Mouse (Mus musculus) MEL (cell line): Measurements from ENCODE around the gene Sv2b.

ENCODE experiments used
- CTCF ChIP-seq, 3 experiments: IDR thresholded peaks in 2 of 3; conservative IDR thresholded peaks in 1 of 3; 2 replicates each; pipeline ENCODE4 v1.5.1; 2011 to 2012; ENCODE audit warnings: low read length in 3 of 3, low read depth in 2 of 3, mild to moderate bottlenecking in 2 of 3, improper control_type of control experiment in 1 of 3, inconsistent platforms in 1 of 3, mixed read lengths in 1 of 3, moderate library complexity in 1 of 3; ENCODE audit not compliant: control insufficient read depth in 1 of 3, insufficient read depth in 1 of 3, poor library complexity in 1 of 3, severe bottlenecking in 1 of 3
- E2F4 ChIP-seq: IDR thresholded peaks from 2 replicates; pipeline ENCODE4 v1.6.1; 2011; ENCODE audit warnings: low read depth, low read length, improper control_type of control experiment, borderline replicate concordance
- MAX ChIP-seq: IDR thresholded peaks from 2 replicates; pipeline ENCODE4 v1.6.1; 2011; ENCODE audit warnings: low read length, improper control_type of control experiment
- POLR2A ChIP-seq, 2 experiments: IDR thresholded peaks; 2 replicates each; pipeline ENCODE4 v1.6.1; 2011 to 2012; ENCODE audit warnings: low read length in 2 of 2, mild to moderate bottlenecking in 2 of 2, control low read depth in 1 of 2, improper control_type of control experiment in 1 of 2, low read depth in 1 of 2, moderate library complexity in 1 of 2; ENCODE audit not compliant: control insufficient read depth in 1 of 2, insufficient read depth in 1 of 2, poor library complexity in 1 of 2
- POLR2AphosphoS5 ChIP-seq: IDR thresholded peaks from 2 replicates; pipeline ENCODE4 v1.6.1; 2012; ENCODE audit warnings: low read depth, borderline replicate concordance, mild to moderate bottlenecking, inconsistent platforms, low read length, moderate library complexity, mixed read lengths
- TAL1 ChIP-seq: IDR thresholded peaks from 2 replicates; pipeline ENCODE4 v1.6.1; 2012; ENCODE audit warnings: mild to moderate bottlenecking, inconsistent platforms, low read length, moderate library complexity, mixed read lengths
- TCF12 ChIP-seq: IDR thresholded peaks from 2 replicates; pipeline ENCODE4 v1.6.1; 2014; ENCODE audit warnings: low read depth, mild to moderate bottlenecking, inconsistent platforms, low read length, improper control_type of control experiment, moderate library complexity
- USF1 ChIP-seq: IDR thresholded peaks from 2 replicates; pipeline ENCODE4 v1.6.1; 2014; ENCODE audit warnings: low read depth, mild to moderate bottlenecking, inconsistent platforms, low read length, improper control_type of control experiment, moderate library complexity
- ZC3H11A ChIP-seq: IDR thresholded peaks from 2 replicates; pipeline ENCODE4 v1.6.1; 2012; ENCODE audit warnings: low read depth, mild to moderate bottlenecking, inconsistent platforms, low read length, improper control_type of control experiment
- ZKSCAN1 ChIP-seq: IDR thresholded peaks from 2 replicates; pipeline ENCODE4 v1.6.1; 2012; ENCODE audit warnings: low read depth, mild to moderate bottlenecking, inconsistent platforms, low read length, improper control_type of control experiment, moderate library complexity

- no peak for TF ChIP-seq ZC3H11A
- TF ChIP-seq POLR2AphosphoS5: no peak
- no peak for TF ChIP-seq USF1
- TF ChIP-seq TAL1: no peak
- no peak for TF ChIP-seq ZKSCAN1
- no peak for TF ChIP-seq CTCF (IDR thresholded peaks at IDR 0.05 in 2 of 3, conservative IDR thresholded peaks at IDR 0.05 in 1 of 3; ENCODE audit: control insufficient read depth in 1 of 3, insufficient read depth in 1 of 3, low read depth in 2 of 3, low read length in 3 of 3, poor library complexity in 1 of 3, severe bottlenecking in 1 of 3)
- TF ChIP-seq E2F4: no peak
- no peak for TF ChIP-seq MAX
- TF ChIP-seq TCF12: no peak
- TF ChIP-seq POLR2A (IDR thresholded peaks at IDR 0.05; ENCODE audit: control insufficient read depth in 1 of 2, insufficient read depth in 1 of 2, low read depth in 1 of 2, low read length in 2 of 2, poor library complexity in 1 of 2): no peak
Measured at GRCm38 (mm10) chr7:75302523-75303215, 6.4 kb downstream of the Sv2b start.
